Mouse (Mus musculus): Measurements from ENCODE around the gene 1700029I15Rik. TPM values are rescaled to one million over a fixed set of nuclear protein-coding genes. Genes with fewer than 3 reads are reported as not detected.
A peak's percentile ranks its signal among the peaks of the same experiment; 100 is the strongest.

The 1700029I15Rik gene
- polyA plus RNA-seq, 1 experiment: 2.0 TPM

GRCm38 (mm10) chr2:92386821-92387570, 4.7 kb downstream of the 1700029I15Rik start:
- no peak overlapping the region for H3K4me3 ChIP-seq (ENCODE audit: extremely low read depth, insufficient read depth, insufficient read length)
- H3K36me3 ChIP-seq (ENCODE audit: control insufficient read depth, insufficient read depth, low read length): peaks cover 1% of the 10 kb centered on the region; the same call in 1 of the 2 replicates
- H3K27me3 ChIP-seq (ENCODE audit: control insufficient read depth, insufficient read depth, low read length): peaks cover 12% of the 10 kb centered on the region
- no peak for TF ChIP-seq CTCF (IDR thresholded peaks at IDR 0.05; ENCODE audit: extremely low read depth, insufficient read depth, insufficient read length, insufficient replicate concordance)
- TF ChIP-seq POLR2A (IDR thresholded peaks at IDR 0.05; ENCODE audit: low read depth, low read length): no peak
- WGBS: 90% methylated on average over 30 of the region's 30 CpGs
- no peak overlapping the region for H3K27ac ChIP-seq (ENCODE audit: insufficient read depth, low read length)
- peaks cover 8% of the 10 kb centered on the region for H3K4me1 ChIP-seq (ENCODE audit: control insufficient read depth, insufficient read depth, insufficient read length)
- DNase-seq (ENCODE audit: low read depth in 1 of 2, low spot score in 2 of 2): no peak

- TF ChIP-seq POLR2A (IDR thresholded peaks at IDR 0.05; ENCODE audit: low read depth, low read length) (no peak), CTCF (IDR thresholded peaks at IDR 0.05; ENCODE audit: extremely low read depth, insufficient read depth, insufficient read length, insufficient replicate concordance) (no peak)
- Histone ChIP-seq H3K27ac (ENCODE audit: insufficient read depth, low read length) (no peak overlapping the region), H3K4me3 (ENCODE audit: extremely low read depth, insufficient read depth, insufficient read length) (no peak overlapping the region), H3K27me3 (ENCODE audit: control insufficient read depth, insufficient read depth, low read length) (peaks cover 17% of the 10 kb centered on the region), H3K36me3 (ENCODE audit: control insufficient read depth, insufficient read depth, low read length) (peaks cover 1% of the 10 kb centered on the region; the same call in 1 of the 2 replicates), H3K4me1 (ENCODE audit: control insufficient read depth, insufficient read depth, insufficient read length) (peaks cover 8% of the 10 kb centered on the region)
- DNase-seq (ENCODE audit: low read depth in 1 of 2, low spot score in 2 of 2): no peak
- WGBS: 68% methylated on average over 4 of the region's 4 CpGs
Measured at GRCm38 (mm10) chr2:92387646-92388045, 5.3 kb downstream of the 1700029I15Rik start.

GRCm38 (mm10) chr2:92388081-92388517, 5.8 kb downstream of the 1700029I15Rik start:
- Histone ChIP-seq H3K27ac (ENCODE audit: insufficient read depth, low read length) (no peak overlapping the region), H3K4me1 (ENCODE audit: control insufficient read depth, insufficient read depth, insufficient read length) (peaks cover 8% of the 10 kb centered on the region), H3K36me3 (ENCODE audit: control insufficient read depth, insufficient read depth, low read length) (no peaks in the 10 kb centered on the region), H3K4me3 (ENCODE audit: extremely low read depth, insufficient read depth, insufficient read length) (no peak overlapping the region), H3K27me3 (ENCODE audit: control insufficient read depth, insufficient read depth, low read length) (peaks cover 19% of the 10 kb centered on the region)
- WGBS: 72% methylated on average over 3 of the region's 3 CpGs
- no peak for TF ChIP-seq CTCF (IDR thresholded peaks at IDR 0.05; ENCODE audit: extremely low read depth, insufficient read depth, insufficient read length, insufficient replicate concordance)
- no peak for TF ChIP-seq POLR2A (IDR thresholded peaks at IDR 0.05; ENCODE audit: low read depth, low read length)
- DNase-seq (ENCODE audit: low read depth in 1 of 2, low spot score in 2 of 2): no peak

- 4% methylated on average over 61 of the region's 62 CpGs for WGBS
- H3K36me3 ChIP-seq (ENCODE audit: control insufficient read depth, insufficient read depth, low read length): no peaks in the 10 kb centered on the region
- TF ChIP-seq POLR2A (IDR thresholded peaks at IDR 0.05; ENCODE audit: low read depth, low read length): no peak
- no peak for TF ChIP-seq CTCF (IDR thresholded peaks at IDR 0.05; ENCODE audit: extremely low read depth, insufficient read depth, insufficient read length, insufficient replicate concordance)
- peaks cover 8% of the 10 kb centered on the region for H3K4me1 ChIP-seq (ENCODE audit: control insufficient read depth, insufficient read depth, insufficient read length)
- DNase-seq (ENCODE audit: low read depth in 1 of 2, low spot score in 2 of 2): peak in 1 of 2 experiments; percentile 27
- H3K27ac ChIP-seq (ENCODE audit: insufficient read depth, low read length): no peak overlapping the region
- H3K4me3 ChIP-seq (ENCODE audit: extremely low read depth, insufficient read depth, insufficient read length): peak overlapping the region; percentile 52
- H3K27me3 ChIP-seq (ENCODE audit: control insufficient read depth, insufficient read depth, low read length): peaks cover 20% of the 10 kb centered on the region
Measured at GRCm38 (mm10) chr2:92388891-92389641, 6.7 kb downstream of the 1700029I15Rik start.

- WGBS: 42% methylated on average over 10 of the region's 10 CpGs
- Histone ChIP-seq H3K27ac (ENCODE audit: insufficient read depth, low read length) (no peak overlapping the region), H3K27me3 (ENCODE audit: control insufficient read depth, insufficient read depth, low read length) (peaks cover 20% of the 10 kb centered on the region)
Measured at GRCm38 (mm10) chr2:92389645-92390044, 7.3 kb downstream of the 1700029I15Rik start.

GRCm38 (mm10) chr2:92390206-92390930, 8.0 kb downstream of the 1700029I15Rik start:
- Histone ChIP-seq H3K27ac (ENCODE audit: insufficient read depth, low read length) (no peak overlapping the region), H3K36me3 (ENCODE audit: control insufficient read depth, insufficient read depth, low read length) (no peaks in the 10 kb centered on the region), H3K27me3 (ENCODE audit: control insufficient read depth, insufficient read depth, low read length) (peaks cover 20% of the 10 kb centered on the region), H3K4me1 (ENCODE audit: control insufficient read depth, insufficient read depth, insufficient read length) (peaks cover 8% of the 10 kb centered on the region), H3K4me3 (ENCODE audit: extremely low read depth, insufficient read depth, insufficient read length) (no peak overlapping the region)
- DNase-seq (ENCODE audit: low read depth in 1 of 2, low spot score in 2 of 2): no peak
- TF ChIP-seq POLR2A (IDR thresholded peaks at IDR 0.05; ENCODE audit: low read depth, low read length) (no peak), CTCF (IDR thresholded peaks at IDR 0.05; ENCODE audit: extremely low read depth, insufficient read depth, insufficient read length, insufficient replicate concordance) (no peak)
- 71% methylated on average over 6 of the region's 6 CpGs for WGBS

More at GRCm38 (mm10) chr2:92389645-92390044, 7.3 kb downstream of the 1700029I15Rik start:
- H3K36me3 ChIP-seq (ENCODE audit: control insufficient read depth, insufficient read depth, low read length): no peaks in the 10 kb centered on the region
- no peak for DNase-seq (ENCODE audit: low read depth in 1 of 2, low spot score in 2 of 2)
- TF ChIP-seq CTCF (IDR thresholded peaks at IDR 0.05; ENCODE audit: extremely low read depth, insufficient read depth, insufficient read length, insufficient replicate concordance): no peak
- TF ChIP-seq POLR2A (IDR thresholded peaks at IDR 0.05; ENCODE audit: low read depth, low read length): no peak
- H3K4me1 ChIP-seq (ENCODE audit: control insufficient read depth, insufficient read depth, insufficient read length): peaks cover 8% of the 10 kb centered on the region
- peak overlapping the region; percentile 40 for H3K4me3 ChIP-seq (ENCODE audit: extremely low read depth, insufficient read depth, insufficient read length)
